Mouse (Mus musculus): ENCODE data around the gene Doc2b.
A peak's percentile ranks its signal among the peaks of the same experiment; 100 is the strongest.

The Doc2b gene

DNA sequence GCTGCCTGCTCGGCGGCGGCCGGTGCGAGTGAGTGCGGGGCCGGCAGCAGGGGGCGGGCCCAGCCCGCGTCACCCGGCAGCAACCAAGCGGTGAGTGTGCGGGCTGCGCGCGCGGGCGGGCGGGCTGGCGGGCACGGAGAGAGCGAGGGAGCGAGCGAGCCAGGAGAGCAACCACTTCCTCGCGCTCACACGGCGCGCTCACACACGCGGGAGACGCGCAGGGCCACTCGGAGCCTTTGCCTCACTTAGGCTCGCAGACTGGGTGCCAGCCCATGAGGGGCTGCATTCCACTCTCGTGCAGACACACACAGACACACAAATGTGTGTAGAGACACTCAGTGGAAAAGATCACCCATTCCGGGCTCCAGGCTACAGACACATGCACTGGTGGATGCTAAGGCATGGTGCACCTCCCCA, at the start of gene Doc2b:
Doc2b (minus strand) TSS at position 21 of the 417 bp plus-strand sequence.
- peak in 1 of 2 experiments; percentile 55 for DNase-seq (ENCODE audit: low spot score in 2 of 2)

DNA sequence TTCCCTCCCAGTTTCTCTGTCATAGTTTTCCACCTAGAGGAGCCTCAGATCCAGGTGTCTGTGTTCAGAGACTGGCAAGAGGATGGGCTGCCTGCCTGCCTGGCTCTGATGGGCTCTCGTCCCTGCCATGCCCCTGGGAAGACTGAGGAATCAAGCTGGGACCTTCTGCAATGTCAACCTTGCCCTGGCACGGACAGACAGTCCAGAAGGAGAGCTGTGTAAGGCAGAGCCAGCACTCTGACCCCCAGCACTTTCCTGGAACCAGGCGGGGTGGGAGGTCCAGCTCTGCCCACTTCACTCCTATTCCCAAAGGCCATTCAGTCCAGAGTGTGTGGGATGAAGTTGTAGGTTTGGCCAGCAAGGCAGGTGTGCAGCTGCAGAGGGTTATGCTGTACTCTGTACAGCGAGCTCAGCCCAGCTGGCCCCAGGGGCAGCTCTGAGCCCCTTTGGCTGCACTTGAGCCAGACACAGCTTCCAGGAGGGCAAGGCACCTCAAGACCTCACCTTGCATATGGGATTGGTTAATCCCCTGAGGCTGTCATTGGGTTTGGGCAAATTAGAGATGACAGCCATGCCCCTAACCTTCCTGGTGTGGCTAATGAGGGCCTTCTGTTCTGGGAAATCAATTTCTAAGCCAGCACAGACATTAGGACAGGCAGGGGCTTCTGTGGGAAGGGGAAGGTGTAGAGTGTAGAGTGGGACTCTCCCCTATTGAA, 47.2 kb upstream of the Doc2b start:
- no peak for DNase-seq (ENCODE audit: low spot score in 2 of 2)

DNA sequence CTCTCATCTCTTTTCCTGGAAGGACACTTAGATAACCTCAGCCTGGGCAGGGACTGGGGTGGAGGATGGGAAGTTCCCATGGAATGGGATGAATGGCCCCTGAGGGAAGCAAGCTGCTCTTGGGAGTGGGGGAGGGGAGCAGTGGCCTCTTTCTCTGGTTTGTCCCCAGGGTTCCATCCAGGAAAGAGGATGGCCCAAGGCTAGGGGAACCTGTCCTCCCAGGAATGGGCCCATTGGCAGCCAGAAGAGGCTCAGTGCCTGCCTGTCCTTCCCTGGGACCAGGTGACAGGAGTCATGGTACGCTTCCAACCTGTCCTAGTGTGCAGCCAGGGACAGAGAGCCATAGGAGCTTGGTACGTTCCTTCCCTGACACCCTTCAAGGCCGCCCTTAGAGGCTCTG, 45.7 kb upstream of the Doc2b start:
- no peak for DNase-seq (ENCODE audit: low spot score in 2 of 2)

DNA sequence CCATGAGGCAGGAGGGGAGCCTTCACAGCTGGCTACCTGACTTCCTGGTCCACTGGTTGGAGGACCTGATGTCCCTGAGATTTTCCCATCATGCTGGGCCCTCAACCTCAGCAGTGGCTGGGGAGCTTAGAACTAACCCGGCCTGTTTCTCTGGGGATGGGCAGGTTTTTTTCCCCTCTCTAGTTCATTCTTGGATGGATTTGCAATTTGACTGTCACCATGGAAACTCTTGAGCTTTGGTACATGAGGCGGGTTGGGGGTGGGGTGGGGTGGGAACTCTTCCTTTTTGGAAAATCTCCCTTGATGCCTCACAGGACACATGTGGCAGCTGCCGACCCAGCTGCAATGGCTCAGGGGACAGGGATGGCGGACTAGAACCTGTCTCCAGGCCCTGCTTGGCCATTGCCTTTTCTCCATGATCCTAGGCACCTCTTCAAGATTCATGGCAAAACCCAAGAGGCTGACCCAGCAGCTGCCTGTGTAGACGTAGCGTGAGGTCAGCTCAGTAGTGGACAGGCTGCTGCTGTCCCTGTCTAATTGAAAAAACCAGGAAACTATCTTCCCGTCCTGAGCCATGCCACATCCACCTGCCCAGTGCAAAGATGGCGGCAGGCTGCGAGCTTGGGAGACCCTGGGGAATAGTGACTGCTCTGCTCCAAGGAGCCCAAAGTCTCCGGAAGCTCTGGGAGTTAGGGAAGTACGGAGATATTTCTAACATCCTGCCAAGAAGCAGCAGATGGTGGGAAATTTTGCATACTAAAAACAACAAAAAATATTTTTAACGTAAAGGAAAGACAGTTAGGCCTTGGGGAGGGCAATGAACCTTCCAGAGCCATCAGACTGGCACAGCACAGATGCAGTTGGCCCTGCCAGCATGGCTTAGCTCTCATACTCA, 43.9 kb upstream of the Doc2b start:
- no peak for DNase-seq (ENCODE audit: low spot score in 2 of 2)

DNA sequence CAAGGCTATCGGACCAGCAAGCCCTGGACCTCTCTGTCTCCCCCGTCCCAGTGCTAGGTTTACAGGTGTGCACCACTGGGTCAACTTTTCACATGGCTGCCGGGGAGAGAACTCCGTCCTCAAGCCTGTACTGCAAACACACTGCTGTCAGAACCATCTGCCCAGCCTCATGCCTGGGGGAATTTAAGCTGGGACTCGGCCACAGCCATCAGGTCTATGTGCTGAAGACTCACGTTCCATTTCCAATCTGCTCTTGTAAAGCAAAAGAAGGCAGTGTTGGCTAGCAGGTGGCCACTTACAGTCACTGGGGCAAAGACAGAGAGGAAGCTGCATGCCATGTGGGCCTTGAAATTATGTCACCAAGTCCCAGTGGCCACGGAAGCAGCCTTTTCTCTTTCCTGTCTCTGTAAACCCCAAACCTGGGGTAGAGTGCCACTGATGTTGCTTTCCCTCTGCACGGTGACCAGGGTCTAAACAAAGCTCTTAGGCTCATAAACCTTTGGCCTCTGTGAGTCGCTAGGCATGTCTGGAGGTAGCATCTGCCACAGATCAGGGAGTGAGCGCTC, 43.1 kb upstream of the Doc2b start:
- DNase-seq (ENCODE audit: low spot score in 2 of 2): no peak

DNA sequence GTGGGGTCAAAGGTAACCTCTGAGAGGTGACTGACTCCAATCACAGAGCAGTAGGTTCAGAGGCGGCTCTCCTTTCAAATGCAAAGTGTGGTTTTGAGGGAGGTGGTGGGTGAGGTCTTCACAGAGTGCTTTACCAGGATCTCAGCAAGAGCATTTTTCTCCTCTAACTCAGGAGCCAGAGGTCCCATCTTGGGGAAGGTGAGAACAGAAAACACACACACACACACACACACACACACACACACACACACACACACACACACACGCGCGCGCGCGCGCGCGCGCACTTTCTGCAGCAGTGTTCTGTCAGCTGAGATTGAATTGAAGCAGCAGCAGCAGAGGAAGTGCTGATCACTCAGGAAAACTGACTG, 40.4 kb upstream of the Doc2b start:
- no peak for DNase-seq (ENCODE audit: low spot score in 2 of 2)

DNA sequence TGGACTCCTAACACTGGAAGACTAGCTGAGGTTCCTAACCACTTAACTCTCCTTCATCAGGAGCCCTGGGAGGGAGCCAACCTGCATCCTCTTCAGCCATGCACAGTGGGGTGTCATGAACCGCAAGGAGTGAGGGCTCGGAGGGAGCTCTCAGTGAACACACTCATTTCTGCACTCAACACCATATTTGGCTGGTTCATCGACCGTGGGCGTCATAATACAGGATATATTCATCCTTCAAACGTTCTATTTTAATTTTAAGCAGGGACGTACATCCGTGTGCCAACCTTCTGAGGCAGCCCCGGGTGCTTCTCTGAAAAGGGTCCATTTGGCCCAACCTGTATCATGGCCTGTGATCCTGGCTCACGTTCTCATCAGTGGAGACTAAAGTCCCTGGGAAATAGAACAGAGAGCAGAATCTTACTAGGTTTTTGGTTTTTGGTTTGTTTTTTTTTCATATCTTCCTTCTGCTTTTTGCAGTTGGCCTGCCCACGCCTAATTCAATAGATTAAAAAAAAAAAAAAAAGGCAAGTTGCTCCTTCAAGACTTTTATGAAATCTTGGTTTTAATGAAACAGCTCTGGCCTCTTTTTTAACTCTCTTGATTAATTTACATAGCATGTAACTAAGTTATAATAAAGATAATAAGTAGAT, 39.9 kb upstream of the Doc2b start:
- peak in 1 of 2 experiments; percentile 41 for DNase-seq (ENCODE audit: low spot score in 2 of 2)

DNA sequence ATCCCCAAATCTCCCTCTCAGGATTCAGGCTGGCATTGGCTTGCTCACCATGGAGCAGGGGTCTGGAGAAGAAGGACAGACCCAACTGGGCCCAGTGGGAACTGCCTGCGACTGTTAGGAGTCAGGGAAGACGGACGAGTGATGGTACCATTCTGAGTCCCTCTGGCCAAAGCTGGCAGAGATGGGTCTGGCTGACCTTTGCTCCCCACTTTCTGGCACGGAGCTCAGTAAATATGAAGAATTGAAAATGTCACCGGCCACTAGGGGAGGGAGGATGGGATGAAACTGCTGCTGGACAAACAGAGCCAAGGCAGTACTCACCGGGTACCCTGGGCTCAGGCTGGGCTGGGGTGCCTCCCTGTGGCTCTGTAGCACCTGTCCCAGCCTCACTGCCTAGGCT, 37.2 kb upstream of the Doc2b start:
- no peak for DNase-seq (ENCODE audit: low spot score in 2 of 2)

DNA sequence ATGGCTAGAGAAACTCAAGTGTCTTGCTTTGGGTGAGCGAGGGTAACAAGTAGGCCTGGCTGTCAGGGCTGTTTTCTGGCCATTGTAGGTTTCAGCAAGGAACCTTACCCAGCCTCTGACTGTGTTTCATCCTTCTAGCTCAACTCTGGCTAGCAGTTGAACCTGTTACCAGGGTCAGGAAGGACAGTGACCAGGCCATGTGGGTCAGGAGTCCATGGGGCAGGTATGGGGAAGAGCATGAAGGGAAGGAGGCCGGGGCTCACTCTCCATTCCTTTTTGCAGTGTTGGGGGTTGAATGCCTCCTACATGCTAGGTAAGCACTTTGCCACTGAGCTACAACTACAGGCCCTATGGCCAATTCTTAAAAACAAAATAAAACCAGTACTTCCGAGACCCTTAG, 34.5 kb upstream of the Doc2b start:
- DNase-seq (ENCODE audit: low spot score in 2 of 2): no peak

DNA sequence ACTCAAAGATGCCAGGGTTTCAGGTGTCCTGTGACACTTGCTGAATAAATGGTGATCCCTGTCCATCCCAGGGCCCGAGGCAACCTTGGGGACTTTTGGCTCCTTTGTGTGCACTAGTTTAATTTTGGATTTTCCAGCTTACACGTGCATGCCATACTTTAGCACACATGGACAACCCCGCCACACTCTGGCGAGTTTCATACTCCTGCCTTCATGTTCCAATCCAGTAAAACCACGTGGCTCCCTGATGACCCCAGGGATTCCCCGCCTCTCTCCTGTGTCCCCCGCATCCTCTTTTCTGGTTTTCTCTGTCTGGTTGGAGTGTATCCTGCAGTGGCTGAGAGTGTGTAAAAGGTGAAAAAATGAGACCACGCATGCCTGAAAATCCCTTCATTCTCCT, 31.6 kb upstream of the Doc2b start:
- no peak for DNase-seq (ENCODE audit: low spot score in 2 of 2)

DNA sequence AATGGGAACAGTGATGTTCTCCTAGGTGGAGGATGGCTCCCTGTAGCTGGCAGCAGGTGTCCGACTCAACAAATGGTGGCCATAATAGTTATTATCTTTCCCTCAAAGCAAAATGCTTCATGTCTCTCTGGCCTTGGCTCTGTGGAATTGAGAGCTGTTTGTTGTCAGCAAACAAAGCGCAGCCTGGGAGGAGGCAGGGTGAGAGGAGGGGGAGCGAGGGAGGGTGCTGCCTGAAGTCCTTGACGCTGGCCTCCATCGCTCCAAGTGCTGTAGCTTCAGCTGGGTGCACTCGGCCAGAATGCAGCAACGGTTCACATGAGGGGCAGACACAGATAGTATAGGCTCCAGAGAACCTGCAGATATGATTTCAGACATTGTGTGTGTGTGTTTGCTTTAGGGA, 27.7 kb upstream of the Doc2b start:
- DNase-seq (ENCODE audit: low spot score in 2 of 2): no peak

DNA sequence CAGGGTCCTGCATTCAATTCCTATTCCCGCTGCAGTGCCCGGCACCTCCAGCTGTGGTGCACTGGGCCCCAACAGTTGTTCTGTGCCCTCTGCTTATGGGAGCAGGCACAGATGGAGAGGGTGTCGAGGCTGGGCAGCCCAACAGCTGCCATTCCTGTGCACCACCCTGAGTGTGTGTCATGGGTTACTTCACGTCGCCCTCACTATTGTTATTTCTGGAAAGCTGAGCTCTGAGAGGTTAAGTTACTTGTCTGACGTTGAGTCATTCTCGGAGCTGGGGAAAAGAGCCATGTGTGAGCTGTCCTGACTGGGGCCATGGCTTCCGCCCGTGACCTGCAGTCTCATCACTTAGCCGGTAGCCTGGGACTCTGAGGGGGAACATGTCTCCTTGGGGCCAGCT, 17.2 kb upstream of the Doc2b start:
- no peak for DNase-seq (ENCODE audit: low spot score in 2 of 2)

DNA sequence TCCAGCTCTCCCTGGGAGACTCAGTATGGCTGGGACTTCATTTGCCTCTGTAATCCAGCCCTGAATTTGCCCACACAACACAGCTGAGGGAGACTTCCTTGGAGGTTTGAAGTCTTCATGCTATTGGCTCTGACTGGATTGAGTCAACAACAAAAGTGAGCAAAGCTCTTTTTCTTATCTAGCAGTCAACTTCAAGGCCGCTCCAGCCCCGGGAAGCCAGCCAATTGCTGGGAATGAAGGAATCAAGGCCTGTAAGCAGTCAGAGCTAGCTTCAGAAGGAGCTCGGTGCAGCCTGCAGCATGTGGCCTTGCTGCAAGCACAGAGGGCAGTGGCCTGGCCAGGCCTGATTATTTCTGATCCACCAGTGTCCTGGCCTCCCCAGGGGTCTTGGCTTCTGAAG, 16.1 kb upstream of the Doc2b start:
- DNase-seq (ENCODE audit: low spot score in 2 of 2): peak; percentile 27 to 42

DNA sequence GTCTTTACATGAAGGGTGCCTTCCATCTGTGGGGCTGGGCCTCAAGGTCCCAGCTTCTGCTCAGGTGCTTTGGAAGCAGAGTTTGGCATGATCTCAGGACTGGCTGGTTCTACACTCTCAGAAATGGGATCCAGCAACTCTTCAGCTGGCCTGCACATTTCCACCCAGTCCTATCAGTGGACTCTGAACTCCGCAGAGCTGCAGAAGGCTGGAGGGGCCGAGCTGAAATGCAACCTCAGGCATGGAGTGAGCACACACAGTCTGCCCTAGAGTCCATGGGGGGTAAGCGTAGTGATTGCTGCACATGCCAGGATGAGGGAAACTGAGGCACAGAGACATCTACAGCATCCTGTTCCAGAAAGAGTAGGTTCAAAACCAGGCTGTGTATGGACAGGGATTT, 14.7 kb upstream of the Doc2b start:
- DNase-seq (ENCODE audit: low spot score in 2 of 2): no peak

DNA sequence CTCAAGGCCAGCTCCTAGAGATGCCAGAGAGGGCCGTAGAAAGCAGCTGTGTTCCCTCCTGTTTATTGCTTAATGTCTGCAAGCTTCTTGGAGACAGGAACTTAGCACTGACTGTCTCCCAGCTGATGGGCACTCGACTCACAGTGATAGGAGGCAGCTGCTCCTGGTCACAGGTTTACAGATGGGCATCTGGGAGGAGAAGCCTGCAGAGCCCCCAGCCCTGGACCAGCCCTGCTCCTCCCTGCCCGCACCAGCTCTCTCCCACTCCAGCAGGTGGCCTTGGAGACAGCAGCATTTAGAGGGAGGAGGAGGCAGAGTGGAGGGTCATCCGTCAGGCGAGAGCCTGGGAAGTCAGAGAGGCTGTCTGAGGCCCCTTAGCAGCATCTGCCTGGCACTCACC, 11.6 kb upstream of the Doc2b start:
- no peak for DNase-seq (ENCODE audit: low spot score in 2 of 2)

DNA sequence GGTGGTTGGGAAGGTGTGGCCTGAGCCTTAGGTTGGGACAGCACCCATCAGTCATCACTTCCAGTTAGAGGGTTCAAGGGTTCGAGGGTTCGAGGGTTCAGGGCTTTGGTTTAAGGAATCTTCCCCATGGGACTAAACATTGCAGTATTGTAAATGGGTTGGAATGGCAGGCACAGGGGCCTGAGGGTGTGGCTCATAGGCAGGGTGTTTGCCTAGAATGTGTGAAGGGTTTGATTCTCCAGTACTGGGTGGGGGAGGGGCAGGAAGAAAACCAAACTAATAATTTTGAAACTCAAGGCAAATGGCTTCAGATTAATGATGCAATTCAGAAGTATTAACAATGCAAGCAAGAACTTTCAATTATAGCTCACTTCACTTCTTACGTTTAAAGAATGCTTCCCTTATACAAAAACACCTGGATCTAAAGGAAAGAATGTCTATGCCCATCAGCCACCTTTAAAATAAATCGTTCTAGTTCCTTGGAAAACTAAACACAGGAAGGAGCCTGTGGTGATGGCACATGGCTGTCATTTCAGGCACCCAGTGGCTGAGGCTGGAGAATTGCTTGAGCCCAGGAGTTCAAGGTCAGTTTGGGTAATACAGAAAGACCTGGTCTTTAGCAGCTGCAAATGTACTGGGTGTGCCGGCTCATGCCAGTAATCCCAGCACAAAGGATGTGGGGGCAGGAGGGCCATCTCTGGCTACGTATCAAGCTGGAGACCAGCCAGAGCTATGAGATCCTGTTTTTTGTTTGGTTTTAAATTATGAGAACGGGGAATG, 6.1 kb upstream of the Doc2b start:
- no peak for DNase-seq (ENCODE audit: low spot score in 2 of 2)

DNA sequence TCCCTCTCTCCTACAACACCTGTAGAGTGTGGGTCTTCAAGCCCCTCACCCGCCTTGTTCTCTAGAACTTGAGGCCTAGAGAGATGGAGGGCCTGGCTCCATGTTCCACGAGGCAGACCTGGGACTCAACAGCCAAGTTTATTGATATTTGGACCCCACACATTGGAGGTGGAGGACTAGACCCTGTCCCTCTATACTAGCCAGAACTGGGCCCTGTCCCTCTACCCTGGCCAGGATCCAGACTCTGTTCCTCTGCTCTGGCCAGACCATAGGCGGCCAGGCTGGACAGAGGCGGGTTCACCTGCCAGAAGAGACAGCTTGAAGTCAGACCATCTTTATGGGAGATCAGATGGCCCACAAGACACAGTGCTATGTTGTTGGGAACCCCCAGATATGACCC, 5.5 kb upstream of the Doc2b start:
- no peak for DNase-seq (ENCODE audit: low spot score in 2 of 2)

DNA sequence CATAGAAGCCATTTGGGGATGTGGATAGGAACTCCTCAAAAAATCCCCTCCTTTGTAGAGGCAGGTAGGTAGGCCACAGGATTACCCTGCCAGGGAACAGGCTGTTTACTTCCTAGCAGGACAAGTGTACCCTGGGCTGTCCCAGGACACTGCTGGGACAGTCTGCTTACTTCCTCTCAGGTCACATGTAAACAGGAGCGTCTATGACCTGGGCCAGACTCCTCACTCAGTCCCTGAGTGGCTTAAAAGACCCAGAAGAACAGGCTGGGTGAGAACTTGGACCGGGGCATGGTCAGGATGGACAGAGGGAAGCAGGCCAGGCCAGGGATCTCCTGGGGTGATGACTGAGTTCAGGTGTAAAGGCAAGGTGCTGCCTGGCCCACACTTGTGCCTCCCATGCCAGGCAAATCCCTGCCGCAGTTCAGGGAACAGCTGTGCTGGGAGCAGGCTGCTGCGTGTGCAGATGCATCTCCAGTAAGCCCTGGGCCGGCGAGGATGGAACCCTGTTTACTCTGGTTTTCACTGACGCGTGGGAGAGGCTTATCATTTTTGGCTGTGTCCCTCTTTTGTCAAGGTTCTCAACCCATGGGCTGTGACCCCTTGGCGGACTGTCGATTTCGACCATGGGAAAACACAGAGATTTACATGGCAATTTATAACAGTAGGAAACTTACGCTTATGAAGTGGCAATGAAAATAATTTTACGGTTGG, 842 bp upstream of the Doc2b start:
- DNase-seq (ENCODE audit: low spot score in 2 of 2): no peak

DNA sequence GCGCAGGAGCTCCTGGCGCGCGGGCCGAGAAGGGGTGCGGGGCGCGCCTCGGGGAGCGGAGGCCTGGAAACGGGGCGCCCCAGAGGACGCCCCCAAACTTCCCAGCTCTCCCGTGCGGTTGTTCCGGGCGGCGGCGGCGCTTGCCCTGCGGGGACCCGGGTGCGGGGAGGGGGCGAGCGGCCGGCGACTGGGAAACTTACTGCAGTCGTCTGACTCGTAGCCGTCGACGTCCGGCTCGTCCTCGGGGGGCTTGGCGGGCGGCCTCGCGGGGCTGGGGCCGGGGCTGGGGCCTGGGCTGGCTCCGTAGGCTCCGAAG, 570 bp downstream of the Doc2b start:
- no peak for DNase-seq (ENCODE audit: low spot score in 2 of 2)

DNA sequence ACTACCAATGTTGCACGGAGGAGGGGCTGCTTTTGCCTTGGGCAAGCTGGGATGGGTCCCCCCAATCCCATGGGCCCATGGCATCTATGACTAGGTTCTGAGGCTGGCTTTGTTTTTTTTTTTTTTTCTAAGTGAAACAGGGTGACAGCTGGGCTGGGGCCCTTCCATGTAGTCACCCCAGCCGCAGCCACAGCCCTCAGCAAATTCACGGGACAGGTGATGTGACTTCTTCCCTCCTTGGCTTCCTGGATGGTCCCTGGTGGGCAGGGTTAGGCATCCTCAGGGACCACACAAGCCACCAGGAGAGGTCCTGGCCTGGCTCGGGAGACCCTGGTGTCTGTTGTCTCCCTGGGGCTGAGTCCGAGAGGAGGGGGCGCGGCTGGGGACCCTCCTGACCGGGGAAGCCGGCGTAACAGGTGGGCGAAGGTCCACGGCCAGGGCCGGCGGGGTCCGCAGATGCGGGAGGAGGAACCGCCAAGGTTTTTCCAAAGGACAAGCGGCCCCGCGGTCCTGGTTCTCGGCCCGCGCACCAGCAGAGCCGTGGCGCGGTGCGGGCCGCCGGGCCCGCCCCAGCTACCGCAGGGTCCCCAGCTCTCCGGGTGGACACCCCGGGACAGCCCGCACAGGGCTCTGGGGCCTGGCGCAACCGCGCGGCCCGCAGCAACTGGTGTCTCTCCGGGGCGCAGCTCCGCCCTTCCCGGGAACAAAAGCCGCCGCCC, 1.1 kb downstream of the Doc2b start:
- no peak for DNase-seq (ENCODE audit: low spot score in 2 of 2)

DNA sequence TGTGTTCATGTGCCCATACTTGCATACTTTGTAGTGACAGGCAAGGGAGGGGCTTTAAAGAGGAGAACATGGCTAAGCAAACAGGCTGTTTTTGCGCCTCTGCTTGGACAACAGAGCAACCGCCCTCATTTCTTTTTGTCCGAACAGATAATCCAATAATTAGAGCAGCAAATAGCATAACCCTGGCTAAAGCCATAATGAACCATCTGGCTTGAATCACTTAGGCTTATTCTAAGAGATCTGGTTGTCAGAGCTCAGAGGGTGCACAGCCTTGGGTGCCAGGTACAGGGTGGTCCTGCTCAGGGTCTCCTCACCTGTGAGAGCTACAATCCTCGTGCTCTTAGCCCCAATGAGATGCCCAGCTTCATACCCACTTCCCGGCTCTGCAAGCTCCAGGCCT, 2.5 kb downstream of the Doc2b start:
- DNase-seq (ENCODE audit: low spot score in 2 of 2): no peak

Measured in frontal cortex, postnatal 14 days (tissue).